Mouse (Mus musculus) spleen, postnatal 4 days (tissue): ENCODE measurements around the gene AC124502.3.

Experiments used
- DNase-seq, 2 experiments: peaks; one replicate each; pipeline ENCODE4 v3.0.0; 2022; ENCODE audit warnings: low spot score in 2 of 2

Gene AC124502.3

GRCm38 (mm10) chr19:5032686-5033085 lies 6.0 kb upstream of the AC124502.3 start:
- no peak for DNase-seq

GRCm38 (mm10) chr19:5036577-5036976 lies 2.1 kb upstream of the AC124502.3 start:
- DNase-seq = no peak

- DNase-seq = peak; percentile 62 to 79
Observed at GRCm38 (mm10) chr19:5037678-5038571, 766 bp upstream of the AC124502.3 start.

GRCm38 (mm10) chr19:5039301-5040114 lies 817 bp downstream of the AC124502.3 start:
- DNase-seq = no peak

GRCm38 (mm10) chr19:5040862-5041523 lies 2.3 kb downstream of the AC124502.3 start, which contains the start of gene Brms1:
Gene Brms1 (plus strand): TSS chr19:5041354.
- DNase-seq = peak; percentile 82 to 90

GRCm38 (mm10) chr19:5041588-5041987 lies 2.9 kb downstream of the AC124502.3 start:
- no peak for DNase-seq

- no peak for DNase-seq
Observed at GRCm38 (mm10) chr19:5045531-5045930, 6.8 kb downstream of the AC124502.3 start.

- DNase-seq = no peak
Observed at GRCm38 (mm10) chr19:5048138-5049056, 9.7 kb downstream of the AC124502.3 start.

GRCm38 (mm10) chr19:5049325-5049724 lies 10.6 kb downstream of the AC124502.3 start:
- no peak for DNase-seq

- no peak for DNase-seq
Observed at GRCm38 (mm10) chr19:5050047-5050905, 11.6 kb downstream of the AC124502.3 start, which contains the start of gene Rin1. Gene Rin1 (plus strand): TSS chr19:5050481.

- no peak for DNase-seq
Observed at GRCm38 (mm10) chr19:5051031-5051430, 12.3 kb downstream of the AC124502.3 start.

- no peak for DNase-seq
Observed at GRCm38 (mm10) chr19:5051515-5051914, 12.8 kb downstream of the AC124502.3 start.

GRCm38 (mm10) chr19:5052166-5052822 lies 13.6 kb downstream of the AC124502.3 start:
- no peak for DNase-seq

GRCm38 (mm10) chr19:5052853-5053252 lies 14.2 kb downstream of the AC124502.3 start:
- DNase-seq = no peak

- peak; percentile 65 to 90 for DNase-seq
Observed at GRCm38 (mm10) chr19:5053909-5054308, 15.2 kb downstream of the AC124502.3 start.

GRCm38 (mm10) chr19:5056251-5056650 lies 17.6 kb downstream of the AC124502.3 start:
- no peak for DNase-seq

- no peak for DNase-seq
Observed at GRCm38 (mm10) chr19:5057876-5058775, 19.4 kb downstream of the AC124502.3 start.
